In genomic region chr3:140129065-140129778, GRCm38 (mm10) we compare ENCODE assay signal across 18 mouse cellular contexts.
DNase-seq lines count a peak whose midpoint lies in the region; ATAC-seq lines count a peak whose summit lies in the region.
"Had no signal": no experiment of that assay in that cellular context is flagged by ENCODE, and none has a peak within 500 bp of the region (broad histone marks: within the 10 kb centered on the region; RNA-seq: fewer than 3 reads in every experiment).

No protein-coding gene starts in this region.

- DNase-seq in adrenal gland, adult 2 months: peak; percentile 3
- DNase-seq in adrenal gland, postnatal 25 days: no peak
- peak; percentile 45 to 57 for DNase-seq in cerebellum, postnatal 25 days
- DNase-seq in urinary bladder, postnatal 25 days (ENCODE audit: low spot score): no peak
- DNase-seq: gastrocnemius, postnatal 36 days; kidney, adult 9 months; spleen, adult 18-20 months; thymus, postnatal 4 days had no signal

- no peaks in the 10 kb centered on the region for H3K9me3 ChIP-seq in hindbrain, embryonic 16.5 days (ENCODE audit: control insufficient read depth, low read length)
- no peaks in the 10 kb centered on the region for H3K9me3 ChIP-seq in hindbrain, embryonic 12.5 days (replicated peaks)
- no peaks in the 10 kb centered on the region for H3K9me3 ChIP-seq in kidney, embryonic 14.5 days (ENCODE audit: control insufficient read depth, low read length)
- H3K9me3 ChIP-seq: embryonic facial prominence, embryonic 12.5 days; neural tube, embryonic 13.5 days had no signal

- H3K27ac ChIP-seq in hindbrain, embryonic 16.5 days (ENCODE audit: low read depth, low read length): no peak overlapping the region
- no peak overlapping the region for H3K27ac ChIP-seq in hindbrain, embryonic 12.5 days
- H3K27ac ChIP-seq in kidney, embryonic 14.5 days (ENCODE audit: low read depth, low read length): no peak overlapping the region
- H3K27ac ChIP-seq: embryonic facial prominence, embryonic 12.5 days; layer of hippocampus, adult 2 months; macrophage; neural tube, embryonic 13.5 days; stomach, postnatal 0 days had no signal

- ATAC-seq in hindbrain, embryonic 16.5 days: peak; percentile 65
- no peak for ATAC-seq in hindbrain, embryonic 12.5 days (ENCODE audit: low FRiP score)
- ATAC-seq in cerebellum, adult (ENCODE audit: insufficient number of reproducible peaks, low FRiP score, low TSS enrichment): peak; percentile 69
- ATAC-seq in kidney, embryonic 14.5 days (ENCODE audit: low FRiP score, low TSS enrichment): no peak

- H3K36me3 ChIP-seq in hindbrain, embryonic 16.5 days (ENCODE audit: control insufficient read depth, insufficient read depth, low read length): no peaks in the 10 kb centered on the region
- H3K36me3 ChIP-seq in hindbrain, embryonic 12.5 days: no peaks in the 10 kb centered on the region
- no peaks in the 10 kb centered on the region for H3K36me3 ChIP-seq in kidney, embryonic 14.5 days (ENCODE audit: control insufficient read depth, insufficient read depth, low read length)
- H3K36me3 ChIP-seq: embryonic facial prominence, embryonic 12.5 days; neural tube, embryonic 13.5 days had no signal

- H3K27me3 ChIP-seq in hindbrain, embryonic 16.5 days (replicated peaks; ENCODE audit: control insufficient read depth, insufficient read depth, low read length): no peaks in the 10 kb centered on the region
- H3K27me3 ChIP-seq in hindbrain, embryonic 12.5 days: no peaks in the 10 kb centered on the region
- H3K27me3 ChIP-seq in kidney, embryonic 14.5 days (ENCODE audit: control insufficient read depth, insufficient read depth, low read length): no peaks in the 10 kb centered on the region
- H3K27me3 ChIP-seq: CH12.LX; embryonic facial prominence, embryonic 12.5 days; neural tube, embryonic 13.5 days had no signal

- H3K4me3 ChIP-seq in hindbrain, embryonic 16.5 days (ENCODE audit: low read length): no peak overlapping the region
- H3K4me3 ChIP-seq in hindbrain, embryonic 12.5 days: no peak overlapping the region
- no peak overlapping the region for H3K4me3 ChIP-seq in kidney, embryonic 14.5 days (ENCODE audit: low read length)
- H3K4me3 ChIP-seq: embryonic facial prominence, embryonic 12.5 days; layer of hippocampus, adult 2 months; neural tube, embryonic 13.5 days had no signal

- 61% methylated on average over 8 of the region's 8 CpGs for WGBS in hindbrain, embryonic 16.5 days
- 85% methylated on average over 8 of the region's 8 CpGs for WGBS in hindbrain, embryonic 12.5 days
- WGBS in kidney, embryonic 14.5 days: 87% methylated on average over 8 of the region's 8 CpGs

- H3K9ac ChIP-seq in hindbrain, embryonic 16.5 days (ENCODE audit: low read depth, low read length): no peak overlapping the region
- H3K9ac ChIP-seq in hindbrain, embryonic 12.5 days: no peak overlapping the region
- no peak overlapping the region for H3K9ac ChIP-seq in kidney, embryonic 14.5 days (ENCODE audit: low read depth, low read length)
- H3K9ac ChIP-seq: embryonic facial prominence, embryonic 12.5 days; neural tube, embryonic 13.5 days had no signal

- no peak overlapping the region for H3K4me2 ChIP-seq in hindbrain, embryonic 16.5 days (ENCODE audit: low read length)
- no peak overlapping the region for H3K4me2 ChIP-seq in hindbrain, embryonic 12.5 days (replicated peaks)
- no peak overlapping the region for H3K4me2 ChIP-seq in kidney, embryonic 14.5 days (replicated peaks; ENCODE audit: low read depth, low read length)
- H3K4me2 ChIP-seq: embryonic facial prominence, embryonic 12.5 days; neural tube, embryonic 13.5 days had no signal

- no peaks in the 10 kb centered on the region for H3K4me1 ChIP-seq in hindbrain, embryonic 16.5 days (ENCODE audit: control insufficient read depth, insufficient read depth, low read depth, low read length)
- H3K4me1 ChIP-seq in hindbrain, embryonic 12.5 days: 0 out of 2 replicates have a peak, but pooled peaks cover 2% of the 10 kb centered on the region
- H3K4me1 ChIP-seq in kidney, embryonic 14.5 days (ENCODE audit: control insufficient read depth, insufficient read depth, low read length): no peaks in the 10 kb centered on the region
- H3K4me1 ChIP-seq: neural tube, embryonic 13.5 days had no signal

Comparison
In these comparisons a context has a peak if more than half of its experiments do, and no peak if none do; other contexts are left out.
1. DNase-seq: peak in adrenal gland, adult 2 months (single experiment) and cerebellum, postnatal 25 days (2 of 2); none in adrenal gland, postnatal 25 days (single experiment) and urinary bladder, postnatal 25 days (single experiment).
2. ATAC-seq: peak in hindbrain, embryonic 16.5 days (single experiment) and cerebellum, adult (single experiment); none in hindbrain, embryonic 12.5 days (single experiment) and kidney, embryonic 14.5 days (single experiment).